Mouse (Mus musculus): ENCODE measurements around the gene Hsd17b1. TPM values are rescaled to one million over a fixed set of nuclear protein-coding genes. Genes with fewer than 3 reads are reported as not detected.

The Hsd17b1 gene
- polyA plus RNA-seq, 1 experiment from 2014 or later, result 0.17 TPM

Small RNAs within 50 kb of the gene (microRNA-seq; reads per million reads assigned to microRNA genes)
- gene Mir6928, result 0.61 reads per million

Other genes starting within 250 kb of the Hsd17b1 start
- gene Stat5b, start 227.7 kb upstream of the Hsd17b1 start, polyA plus RNA-seq (2015; fragmentation: Nextera tagmentation; extraction: Ambion mirVana), result 24.3 and 27.0 TPM in 2 replicates
- 5.2 and 5.9 TPM in 2 replicates for gene Stat5a, start 219.1 kb upstream of the Hsd17b1 start, polyA plus RNA-seq (2015; fragmentation: Nextera tagmentation; extraction: Ambion mirVana)
- gene Stat3, start 138.9 kb upstream of the Hsd17b1 start, polyA plus RNA-seq (2015; fragmentation: Nextera tagmentation; extraction: Ambion mirVana), result 41.8 and 42.9 TPM in 2 replicates
- 348 and 370 TPM in 2 replicates for gene Cavin1, start 107.5 kb upstream of the Hsd17b1 start, polyA plus RNA-seq (2015; fragmentation: Nextera tagmentation; extraction: Ambion mirVana)
- 54.9 and 58.1 TPM in 2 replicates for gene Atp6v0a1, start 69.0 kb upstream of the Hsd17b1 start, polyA plus RNA-seq (2015; fragmentation: Nextera tagmentation; extraction: Ambion mirVana)
- 13.5 and 13.7 TPM in 2 replicates for gene Naglu, start 8.4 kb upstream of the Hsd17b1 start, polyA plus RNA-seq (2015; fragmentation: Nextera tagmentation; extraction: Ambion mirVana)
- 26.8 and 28.4 TPM in 2 replicates for gene Coasy, start 4.2 kb downstream of the Hsd17b1 start, polyA plus RNA-seq (2015; fragmentation: Nextera tagmentation; extraction: Ambion mirVana)
- 36.3 and 41.6 TPM in 2 replicates for gene Mlx, start 8.9 kb downstream of the Hsd17b1 start, polyA plus RNA-seq (2015; fragmentation: Nextera tagmentation; extraction: Ambion mirVana)
- 21.4 and 26.6 TPM in 2 replicates for gene Psmc3ip, start 17.0 kb downstream of the Hsd17b1 start, polyA plus RNA-seq (2015; fragmentation: Nextera tagmentation; extraction: Ambion mirVana)
- gene Retreg3, start 41.5 kb downstream of the Hsd17b1 start, polyA plus RNA-seq (2015; fragmentation: Nextera tagmentation; extraction: Ambion mirVana), result 12.0 and 14.1 TPM in 2 replicates
- 77.2 and 83.0 TPM in 2 replicates for gene Tubg1, start 41.5 kb downstream of the Hsd17b1 start, polyA plus RNA-seq (2015; fragmentation: Nextera tagmentation; extraction: Ambion mirVana)
- gene Tubg2, start 77.5 kb downstream of the Hsd17b1 start, polyA plus RNA-seq (2015; fragmentation: Nextera tagmentation; extraction: Ambion mirVana), result 3.1 and 4.3 TPM in 2 replicates
- gene Cntnap1, start 92.1 kb downstream of the Hsd17b1 start, polyA plus RNA-seq (2015; fragmentation: Nextera tagmentation; extraction: Ambion mirVana), result 0.52 and 0.55 TPM in 2 replicates
- gene Plekhh3, start 92.9 kb downstream of the Hsd17b1 start, polyA plus RNA-seq (2015; fragmentation: Nextera tagmentation; extraction: Ambion mirVana), result 7.6 and 8.5 TPM in 2 replicates
- 0.19 and 0.33 TPM in 2 replicates for gene Ccr10, start 97.0 kb downstream of the Hsd17b1 start, polyA plus RNA-seq (2015; fragmentation: Nextera tagmentation; extraction: Ambion mirVana)
- gene Ezh1, start 148.1 kb downstream of the Hsd17b1 start, polyA plus RNA-seq (2015; fragmentation: Nextera tagmentation; extraction: Ambion mirVana), result 11.6 and 11.7 TPM in 2 replicates
- gene Ramp2, start 167.6 kb downstream of the Hsd17b1 start, polyA plus RNA-seq (2015; fragmentation: Nextera tagmentation; extraction: Ambion mirVana), result 210 and 234 TPM in 2 replicates
- gene Vps25, start 175.3 kb downstream of the Hsd17b1 start, polyA plus RNA-seq (2015; fragmentation: Nextera tagmentation; extraction: Ambion mirVana), result 98.8 and 111 TPM in 2 replicates
- gene Wnk4, start 182.2 kb downstream of the Hsd17b1 start, polyA plus RNA-seq (2015; fragmentation: Nextera tagmentation; extraction: Ambion mirVana), result 7.6 and 8.0 TPM in 2 replicates
- gene Cntd1, start 200.6 kb downstream of the Hsd17b1 start, polyA plus RNA-seq (2015; fragmentation: Nextera tagmentation; extraction: Ambion mirVana), result 0.48 and 0.65 TPM in 2 replicates
- 165 and 171 TPM in 2 replicates for gene Coa3, start 200.7 kb downstream of the Hsd17b1 start, polyA plus RNA-seq (2015; fragmentation: Nextera tagmentation; extraction: Ambion mirVana)
- 128 and 130 TPM in 2 replicates for gene Becn1, start 223.9 kb downstream of the Hsd17b1 start, polyA plus RNA-seq (2015; fragmentation: Nextera tagmentation; extraction: Ambion mirVana)
- gene Psme3, start 237.8 kb downstream of the Hsd17b1 start, polyA plus RNA-seq (2015; fragmentation: Nextera tagmentation; extraction: Ambion mirVana), result 99.0 and 105 TPM in 2 replicates
- gene Aoc2, start 246.7 kb downstream of the Hsd17b1 start, polyA plus RNA-seq (2015; fragmentation: Nextera tagmentation; extraction: Ambion mirVana), result 0.70 and 0.75 TPM in 2 replicates

Measured in heart, embryonic 13.5 days (tissue).